Comparison of ENCODE assay signal across 7 mouse cellular contexts in genomic region chr13:64163147-64163715, GRCm38 (mm10). TPM values are rescaled to one million over a fixed set of nuclear protein-coding genes. Genes with fewer than 3 reads are reported as not detected.
DNase-seq lines count a peak whose midpoint lies in the region; ATAC-seq and TF ChIP-seq lines count a peak whose summit lies in the region.

No protein-coding gene starts in this region.

- peak overlapping the region; percentile 84 for H3K4me3 ChIP-seq in lung, embryonic 14.5 days (ENCODE audit: low read depth, low read length)
- H3K4me3 ChIP-seq in forebrain, embryonic 16.5 days (replicated peaks; ENCODE audit: low read length) = peak overlapping the region; percentile 78
- peak overlapping the region; percentile 85 for H3K4me3 ChIP-seq in limb, embryonic 14.5 days (replicated peaks; ENCODE audit: low read length)
- H3K4me3 ChIP-seq in stomach, embryonic 14.5 days (ENCODE audit: low read depth, low read length) = peak overlapping the region; percentile 85
- no peak overlapping the region for H3K4me3 ChIP-seq in thymus, adult 2 months (ENCODE audit: control insufficient read depth, insufficient read depth, low read length)

- no peak for TF ChIP-seq CTCF in lung, embryonic 14.5 days (IDR thresholded peaks at IDR 0.05; ENCODE audit: low read depth)
- no peak for TF ChIP-seq CTCF in thymus, adult 2 months (IDR thresholded peaks at IDR 0.05; ENCODE audit: borderline replicate concordance, control insufficient read depth, extremely low read depth, insufficient read depth, low read length, poor library complexity)

- peak overlapping the region; percentile 99 for H3K4me2 ChIP-seq in lung, embryonic 14.5 days
- peak overlapping the region; percentile 98 for H3K4me2 ChIP-seq in forebrain, embryonic 16.5 days (ENCODE audit: low read length)
- H3K4me2 ChIP-seq in limb, embryonic 14.5 days (replicated peaks; ENCODE audit: low read depth, low read length, severe bottlenecking) = peak overlapping the region; percentile 99
- H3K4me2 ChIP-seq in stomach, embryonic 14.5 days (replicated peaks; ENCODE audit: low read depth, low read length) = peak overlapping the region; percentile 99

- TF ChIP-seq POLR2A in limb, embryonic 14.5 days (IDR thresholded peaks at IDR 0.05; ENCODE audit: borderline replicate concordance, extremely low read depth, insufficient read depth, insufficient read length) = no peak
- no peak for TF ChIP-seq POLR2A in thymus, adult 2 months (IDR thresholded peaks at IDR 0.05; ENCODE audit: control insufficient read depth, extremely low read depth, insufficient read depth, low read length, poor library complexity)

- no peak overlapping the region for H3K27ac ChIP-seq in lung, embryonic 14.5 days (ENCODE audit: low read depth)
- H3K27ac ChIP-seq in forebrain, embryonic 16.5 days (ENCODE audit: low read length) = no peak overlapping the region
- no peak overlapping the region for H3K27ac ChIP-seq in limb, embryonic 14.5 days (replicated peaks; ENCODE audit: low read depth, low read length)
- H3K27ac ChIP-seq in stomach, embryonic 14.5 days (ENCODE audit: low read length) = no peak overlapping the region
- no peak overlapping the region for H3K27ac ChIP-seq in thymus, adult 2 months (ENCODE audit: control insufficient read depth, insufficient read depth, low read length)

- 27% methylated on average over 13 of the region's 13 CpGs for WGBS in lung, embryonic 14.5 days
- WGBS in forebrain, embryonic 16.5 days = 34% methylated on average over 13 of the region's 13 CpGs
- WGBS in limb, embryonic 14.5 days = 34% methylated on average over 13 of the region's 13 CpGs
- 37% methylated on average over 13 of the region's 13 CpGs for WGBS in stomach, embryonic 14.5 days
- 88% methylated on average over 13 of the region's 13 CpGs for WGBS in thymus, adult 2 months

- ATAC-seq in lung, embryonic 14.5 days (ENCODE audit: insufficient read depth) = no peak
- ATAC-seq in forebrain, embryonic 16.5 days = no peak
- no peak for ATAC-seq in limb, embryonic 14.5 days (ENCODE audit: low FRiP score, low read depth)
- ATAC-seq in stomach, embryonic 14.5 days (ENCODE audit: insufficient number of reproducible peaks, insufficient read depth, low FRiP score, low read depth) = no peak
- ATAC-seq in granulocyte monocyte progenitor cell, adult 5-6 weeks (replicated peaks; ENCODE audit: poor library complexity, severe bottlenecking) = no peak

- H3K27me3 ChIP-seq in lung, embryonic 14.5 days (ENCODE audit: insufficient read depth, low read length) = no peaks in the 10 kb centered on the region
- H3K27me3 ChIP-seq in forebrain, embryonic 16.5 days (replicated peaks; ENCODE audit: control insufficient read depth, insufficient read depth, low read length) = peaks cover 6% of the 10 kb centered on the region
- H3K27me3 ChIP-seq in limb, embryonic 14.5 days (ENCODE audit: control insufficient read depth, insufficient read depth, low read length) = no peaks in the 10 kb centered on the region
- no peaks in the 10 kb centered on the region for H3K27me3 ChIP-seq in stomach, embryonic 14.5 days (ENCODE audit: control insufficient read depth, insufficient read depth, low read length)
- no peaks in the 10 kb centered on the region for H3K27me3 ChIP-seq in thymus, adult 2 months (ENCODE audit: control insufficient read depth, insufficient read depth, low read length)

- peaks cover 12% of the 10 kb centered on the region; the same call in 1 of the 2 replicates for H3K9me3 ChIP-seq in lung, embryonic 14.5 days (ENCODE audit: low read depth, low read length)
- peaks cover 8% of the 10 kb centered on the region for H3K9me3 ChIP-seq in forebrain, embryonic 16.5 days (ENCODE audit: control insufficient read depth, low read length)
- H3K9me3 ChIP-seq in limb, embryonic 14.5 days (ENCODE audit: control insufficient read depth, low read length) = peaks cover 24% of the 10 kb centered on the region
- peaks cover 11% of the 10 kb centered on the region for H3K9me3 ChIP-seq in stomach, embryonic 14.5 days (ENCODE audit: control insufficient read depth, low read depth, low read length)

- peak overlapping the region; percentile 83 for H3K9ac ChIP-seq in lung, embryonic 14.5 days
- H3K9ac ChIP-seq in forebrain, embryonic 16.5 days (replicated peaks; ENCODE audit: low read depth, low read length) = peak overlapping the region; percentile 78
- peak overlapping the region; percentile 89; the same call in 1 of the 2 replicates for H3K9ac ChIP-seq in limb, embryonic 14.5 days (ENCODE audit: low read depth, low read length, severe bottlenecking)
- H3K9ac ChIP-seq in stomach, embryonic 14.5 days (replicated peaks; ENCODE audit: low read depth, low read length) = peak overlapping the region; percentile 68; the same call in 1 of the 2 replicates

- 0 out of 2 replicates have a peak, but pooled peaks cover 5% of the 10 kb centered on the region for H3K4me1 ChIP-seq in lung, embryonic 14.5 days (ENCODE audit: insufficient read depth)
- peaks cover 16% of the 10 kb centered on the region for H3K4me1 ChIP-seq in forebrain, embryonic 16.5 days (replicated peaks; ENCODE audit: control insufficient read depth, insufficient read depth, low read length)
- peaks cover 13% of the 10 kb centered on the region for H3K4me1 ChIP-seq in limb, embryonic 14.5 days (ENCODE audit: control insufficient read depth, insufficient read depth, low read length)
- peaks cover 4% of the 10 kb centered on the region; the same call in 1 of the 2 replicates for H3K4me1 ChIP-seq in stomach, embryonic 14.5 days (ENCODE audit: control insufficient read depth, insufficient read depth, low read length)
- peaks cover 15% of the 10 kb centered on the region for H3K4me1 ChIP-seq in thymus, adult 2 months (replicated peaks; ENCODE audit: control insufficient read depth, insufficient read depth, low read length)

- no peaks in the 10 kb centered on the region for H3K36me3 ChIP-seq in lung, embryonic 14.5 days (ENCODE audit: insufficient read depth)
- H3K36me3 ChIP-seq in forebrain, embryonic 16.5 days (ENCODE audit: control insufficient read depth, insufficient read depth) = 0 out of 2 replicates have a peak, but pooled peaks cover 5% of the 10 kb centered on the region
- no peaks in the 10 kb centered on the region for H3K36me3 ChIP-seq in limb, embryonic 14.5 days (ENCODE audit: control insufficient read depth, insufficient read depth, low read length)
- no peaks in the 10 kb centered on the region for H3K36me3 ChIP-seq in stomach, embryonic 14.5 days (ENCODE audit: control insufficient read depth, insufficient read depth, low read length)
- H3K36me3 ChIP-seq in thymus, adult 2 months (ENCODE audit: control insufficient read depth, insufficient read depth, low read length) = no peaks in the 10 kb centered on the region

- no peak for DNase-seq in lung, embryonic 14.5 days
- no peak for DNase-seq in lung, postnatal 10 days
- no peak for DNase-seq in limb, embryonic 14.5 days (ENCODE audit: low spot score)
- no peak for DNase-seq in thymus, adult 2 months

RNA-seq across cellular contexts. Expression of gene Habp4, which starts 1.6 kb away (rescaled TPM):
- polyA plus RNA-seq in lung, embryonic 14.5 days (2014; fragmentation: Nextera tagmentation; extraction: Ambion mirVana) = 28.5 and 30.1 TPM in 2 replicates
- polyA plus RNA-seq in forebrain, embryonic 16.5 days (2015; fragmentation: Nextera tagmentation; extraction: Ambion mirVana) = 15.9 and 18.1 TPM in 2 replicates
- polyA plus RNA-seq in limb, embryonic 14.5 days (2012; rRNA removed) = 27.6 and 33.9 TPM in 2 replicates
- 30.1 and 35.2 TPM in 2 replicates for polyA plus RNA-seq in limb, embryonic 14.5 days (2014; fragmentation: Nextera tagmentation; extraction: Ambion mirVana)
- polyA plus RNA-seq in stomach, embryonic 14.5 days (2014; fragmentation: Nextera tagmentation; extraction: Ambion mirVana) = 26.1 and 27.1 TPM in 2 replicates
- total RNA-seq in granulocyte monocyte progenitor cell, adult 5-6 weeks (2014; fragmentation: Nextera tagmentation) = 6.7 and 7.5 TPM in 2 replicates
- total RNA-seq in granulocyte monocyte progenitor cell, adult 5-6 weeks (2017) = 1.7 and 7.7 TPM in 2 replicates
- 7.2 and 10.8 TPM in 2 replicates for polyA plus RNA-seq in thymus, adult 2 months (2012; rRNA removed)

RNA-seq across cellular contexts. Expression of gene Zfp367, which starts 10.2 kb away (rescaled TPM):
- 29.5 and 33.6 TPM in 2 replicates for polyA plus RNA-seq in lung, embryonic 14.5 days (2014; fragmentation: Nextera tagmentation; extraction: Ambion mirVana)
- polyA plus RNA-seq in forebrain, embryonic 16.5 days (2015; fragmentation: Nextera tagmentation; extraction: Ambion mirVana) = 10.8 and 13.1 TPM in 2 replicates
- polyA plus RNA-seq in limb, embryonic 14.5 days (2012; rRNA removed) = 14.2 and 17.2 TPM in 2 replicates
- polyA plus RNA-seq in limb, embryonic 14.5 days (2014; fragmentation: Nextera tagmentation; extraction: Ambion mirVana) = 20.2 and 21.0 TPM in 2 replicates
- polyA plus RNA-seq in stomach, embryonic 14.5 days (2014; fragmentation: Nextera tagmentation; extraction: Ambion mirVana) = 22.1 and 26.1 TPM in 2 replicates
- total RNA-seq in granulocyte monocyte progenitor cell, adult 5-6 weeks (2014; fragmentation: Nextera tagmentation) = 23.9 and 35.8 TPM in 2 replicates
- total RNA-seq in granulocyte monocyte progenitor cell, adult 5-6 weeks (2017) = 45.3 and 50.9 TPM in 2 replicates
- 13.3 and 16.2 TPM in 2 replicates for polyA plus RNA-seq in thymus, adult 2 months (2012; rRNA removed)

RNA-seq across cellular contexts. Expression of gene Slc35d2, which starts 34.1 kb away (rescaled TPM):
- polyA plus RNA-seq in lung, embryonic 14.5 days (2014; fragmentation: Nextera tagmentation; extraction: Ambion mirVana) = 4.4 and 4.7 TPM in 2 replicates
- 0.46 and 0.86 TPM in 2 replicates for polyA plus RNA-seq in forebrain, embryonic 16.5 days (2015; fragmentation: Nextera tagmentation; extraction: Ambion mirVana)
- polyA plus RNA-seq in limb, embryonic 14.5 days (2012; rRNA removed) = 6.4 and 8.3 TPM in 2 replicates
- 5.5 and 6.0 TPM in 2 replicates for polyA plus RNA-seq in limb, embryonic 14.5 days (2014; fragmentation: Nextera tagmentation; extraction: Ambion mirVana)
- polyA plus RNA-seq in stomach, embryonic 14.5 days (2014; fragmentation: Nextera tagmentation; extraction: Ambion mirVana) = 5.1 and 6.4 TPM in 2 replicates
- 1.6 TPM in 1 of 2 replicates, not detected in the other for total RNA-seq in granulocyte monocyte progenitor cell, adult 5-6 weeks (2014; fragmentation: Nextera tagmentation)
- 5.8 and 6.7 TPM in 2 replicates for total RNA-seq in granulocyte monocyte progenitor cell, adult 5-6 weeks (2017)
- 2.7 and 6.0 TPM in 2 replicates for polyA plus RNA-seq in thymus, adult 2 months (2012; rRNA removed)
